Mouse (Mus musculus): Measurements from ENCODE around the gene Rfc1.

DNA sequence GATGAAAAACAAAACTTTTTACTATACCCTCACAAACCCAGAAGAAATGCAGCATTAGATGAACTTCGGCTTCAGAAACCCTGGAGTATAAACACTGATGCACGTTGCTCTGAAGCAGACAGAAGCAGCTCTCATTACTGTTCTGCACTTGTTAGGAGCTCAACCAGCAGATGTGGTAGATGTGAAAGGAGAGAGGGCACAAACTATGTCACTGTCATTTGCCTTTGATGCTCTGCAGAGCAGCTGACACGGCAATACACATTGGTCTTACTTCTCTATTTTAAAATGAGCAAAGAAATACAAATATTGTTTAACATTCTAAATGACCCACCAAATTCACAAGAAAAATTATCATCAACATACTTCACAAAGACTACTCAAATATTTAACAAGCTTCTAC lies 5.5 kb downstream of the Rfc1 start:
- TF ChIP-seq CTCF (IDR thresholded peaks at IDR 0.05; ENCODE audit: extremely low read depth, insufficient read depth, low read length) (no peak), POLR2A (IDR thresholded peaks at IDR 0.05; ENCODE audit: extremely low read depth, insufficient read depth, low read length) (no peak)
